Mouse (Mus musculus) monocyte, adult 5-6 weeks (primary cell): ENCODE results near the gene Nln. TPM values are rescaled to one million over a fixed set of nuclear protein-coding genes. Genes with fewer than 3 reads are reported as not detected.

ENCODE experiments used
- ATAC-seq: fragments of 153-309, 156-312 bp; replicated peaks from 2 replicates; pipeline ENCODE4 v1.8.0; 2017; ENCODE audit warnings: mild to moderate bottlenecking; ENCODE audit not compliant: low TSS enrichment, insufficient number of reproducible peaks, severe bottlenecking, poor library complexity, low FRiP score
- total RNA-seq: library from RNA; stranded (forward); fragments of 200-1000, 200-491, 200-594 nt; gene quantifications from 3 replicates; pipeline ENCODE4 v1.2.3, GENCODE M21; 2017

The Nln gene
- total RNA-seq, 1 experiment from 2014 or later: 84.6 TPM

DNA sequence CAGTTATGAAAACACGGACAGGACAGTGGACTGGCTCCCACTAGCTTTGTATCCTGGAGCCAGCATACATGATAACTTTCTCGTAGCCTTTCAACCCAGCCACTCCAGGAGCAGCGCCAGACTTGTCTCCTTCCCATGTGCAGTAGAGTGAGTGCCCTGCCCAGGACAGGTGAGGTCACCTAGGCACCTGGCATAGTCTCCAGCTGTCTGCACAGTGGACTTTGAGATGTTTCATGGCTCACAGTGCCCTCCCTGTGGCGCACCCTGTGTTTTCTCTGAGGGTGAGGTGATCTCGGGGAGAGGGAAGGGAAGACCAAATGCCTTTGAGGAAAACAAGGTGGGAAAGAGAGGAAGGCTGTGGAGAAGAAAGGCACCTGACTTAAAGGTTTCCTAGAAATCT, 80.3 kb downstream of the Nln start:
- no peak for ATAC-seq

DNA sequence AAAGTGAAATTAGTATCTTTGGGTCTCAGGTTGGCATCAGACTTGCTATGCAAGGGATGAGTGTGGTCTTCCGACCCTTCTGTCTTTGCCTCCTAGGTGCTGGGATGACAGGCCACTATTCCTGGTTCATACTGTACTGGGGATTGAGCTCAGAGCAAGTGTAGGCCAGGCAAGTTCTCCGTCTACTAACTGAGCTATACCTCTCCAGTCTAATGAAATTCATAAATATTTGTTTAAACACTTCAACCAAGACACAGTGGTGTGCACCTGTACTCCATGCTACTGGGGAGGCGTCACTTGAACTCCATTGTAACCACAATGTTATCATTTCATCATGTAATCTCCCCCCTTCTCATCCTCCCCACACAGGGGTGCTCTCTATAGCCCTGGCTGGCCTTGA, 82.9 kb downstream of the Nln start:
- no peak for ATAC-seq

DNA sequence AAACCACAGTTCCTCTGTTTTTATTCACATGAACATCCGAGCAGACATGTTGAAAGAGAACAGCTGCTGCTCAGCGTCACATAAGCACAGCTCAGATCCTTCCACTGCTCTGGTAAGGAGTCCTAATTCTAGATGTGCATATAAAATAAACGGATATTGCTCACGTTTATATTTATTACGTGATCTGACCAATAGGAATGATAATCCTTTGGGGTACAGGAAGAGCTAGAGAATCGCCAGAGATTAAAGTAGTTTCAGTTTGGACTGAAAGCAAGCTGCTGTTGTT, 83.8 kb downstream of the Nln start:
- ATAC-seq: no peak

DNA sequence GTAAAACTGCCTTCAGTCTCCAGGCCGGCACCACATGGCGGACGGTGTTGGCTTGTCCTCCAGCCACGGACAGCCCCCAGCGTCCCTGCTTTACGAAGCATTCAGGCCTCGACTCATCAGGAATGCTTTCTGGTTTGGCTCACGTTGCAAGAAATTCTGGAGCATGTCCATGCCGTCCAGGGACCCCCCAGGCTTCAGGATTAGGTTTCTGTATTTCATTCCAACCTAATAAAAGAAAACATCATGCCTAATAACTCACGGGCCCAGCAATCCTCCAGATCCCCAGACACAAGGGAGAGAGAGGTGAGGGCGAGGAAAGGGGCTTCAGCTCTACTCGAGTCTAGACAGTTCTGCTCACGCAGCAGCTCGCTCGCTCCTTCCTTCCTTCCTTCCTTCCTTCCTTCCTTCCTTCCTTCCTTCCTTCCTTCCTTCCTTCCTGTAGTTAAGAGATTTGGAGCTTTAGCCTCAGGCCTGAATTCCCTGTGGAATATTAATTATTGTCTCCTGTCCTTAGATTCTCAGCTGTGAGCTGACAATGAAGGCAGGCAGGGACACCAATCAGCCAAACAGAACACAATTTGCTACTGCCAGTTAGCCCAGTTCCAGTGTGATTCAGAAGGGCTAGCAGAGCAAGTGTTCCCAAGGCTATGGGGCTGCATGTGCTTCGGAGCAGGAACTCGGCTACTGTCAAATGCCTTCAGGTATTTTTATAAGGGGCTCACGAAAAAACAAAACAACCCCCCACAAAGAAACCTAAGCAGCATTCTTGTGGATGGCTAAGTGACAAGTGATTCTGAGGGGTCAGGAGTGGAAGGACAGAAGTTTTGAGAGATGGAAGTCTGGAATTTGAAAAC, 84.3 kb downstream of the Nln start:
- no peak for ATAC-seq

DNA sequence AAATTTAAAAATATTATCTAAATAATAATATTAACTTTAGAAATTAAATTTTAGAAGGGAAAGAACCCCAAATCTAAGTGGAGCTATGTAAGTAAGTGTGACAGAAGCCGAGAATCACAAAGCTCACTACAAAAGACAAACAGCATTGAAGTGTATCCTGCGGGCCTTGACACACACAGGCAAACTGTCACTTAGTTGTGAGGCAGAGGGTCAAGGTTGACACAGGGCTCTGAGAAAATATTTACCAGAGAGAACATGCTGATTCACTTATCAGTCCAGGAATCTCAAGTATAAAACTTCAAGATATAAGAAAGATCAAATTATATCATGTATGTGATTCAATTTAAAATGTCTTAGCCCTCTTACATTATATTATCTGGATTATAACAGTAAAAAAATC, 85.1 kb downstream of the Nln start:
- no peak for ATAC-seq

DNA sequence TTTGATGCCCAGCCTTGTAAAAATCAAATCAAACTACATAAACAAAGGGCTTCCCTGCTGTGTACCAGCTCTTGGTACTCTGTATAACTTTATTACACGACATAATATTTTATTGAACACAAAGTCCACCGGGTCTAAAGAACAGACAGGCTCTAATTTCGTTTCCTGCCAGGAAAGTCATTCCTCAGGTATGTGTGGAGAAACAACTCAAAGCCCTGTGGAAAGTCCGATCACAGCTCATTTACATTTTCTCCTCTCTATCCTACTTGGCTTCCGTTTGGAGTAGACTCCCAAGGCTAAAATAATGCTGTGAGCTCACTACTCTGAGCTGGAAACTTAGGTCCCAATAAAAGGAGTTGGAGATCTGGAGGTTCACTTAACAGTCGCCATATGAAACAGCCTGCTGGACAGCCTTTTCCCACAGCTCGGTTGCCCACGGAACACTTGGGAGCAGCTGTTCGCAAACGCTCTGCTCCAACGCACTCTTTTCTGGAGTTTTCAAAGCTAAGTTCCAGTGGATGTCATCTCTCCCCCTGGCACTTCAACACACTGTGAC, 86.0 kb downstream of the Nln start:
- no peak for ATAC-seq

DNA sequence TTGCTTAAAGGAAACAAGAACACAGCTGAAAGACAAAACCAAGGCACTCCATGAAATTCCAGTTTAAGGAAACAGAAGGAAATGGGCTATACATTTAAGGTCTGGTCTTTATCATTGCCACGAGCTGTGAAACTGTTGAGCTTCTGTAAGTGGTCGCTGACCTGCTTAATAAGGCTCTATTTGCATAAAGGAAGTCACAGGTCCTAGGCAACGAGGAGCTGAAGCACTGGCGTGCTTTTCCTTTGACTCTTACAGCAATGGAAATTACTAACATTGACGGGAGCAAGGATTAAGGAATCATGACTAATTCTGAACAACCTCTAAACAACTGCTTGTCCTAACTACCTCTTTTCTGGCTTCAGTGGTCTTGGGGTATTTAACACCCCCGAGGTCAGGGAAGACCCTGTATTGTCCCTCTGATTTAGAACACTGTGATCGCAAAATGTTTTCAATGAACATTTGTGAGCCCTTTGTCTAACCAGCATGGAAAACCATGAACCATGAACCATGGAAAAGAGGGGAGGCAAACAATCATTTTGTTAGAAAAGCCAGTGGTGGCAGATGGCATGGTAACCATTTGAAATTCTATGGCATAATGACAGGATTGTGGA, 90.8 kb downstream of the Nln start:
- no peak for ATAC-seq

DNA sequence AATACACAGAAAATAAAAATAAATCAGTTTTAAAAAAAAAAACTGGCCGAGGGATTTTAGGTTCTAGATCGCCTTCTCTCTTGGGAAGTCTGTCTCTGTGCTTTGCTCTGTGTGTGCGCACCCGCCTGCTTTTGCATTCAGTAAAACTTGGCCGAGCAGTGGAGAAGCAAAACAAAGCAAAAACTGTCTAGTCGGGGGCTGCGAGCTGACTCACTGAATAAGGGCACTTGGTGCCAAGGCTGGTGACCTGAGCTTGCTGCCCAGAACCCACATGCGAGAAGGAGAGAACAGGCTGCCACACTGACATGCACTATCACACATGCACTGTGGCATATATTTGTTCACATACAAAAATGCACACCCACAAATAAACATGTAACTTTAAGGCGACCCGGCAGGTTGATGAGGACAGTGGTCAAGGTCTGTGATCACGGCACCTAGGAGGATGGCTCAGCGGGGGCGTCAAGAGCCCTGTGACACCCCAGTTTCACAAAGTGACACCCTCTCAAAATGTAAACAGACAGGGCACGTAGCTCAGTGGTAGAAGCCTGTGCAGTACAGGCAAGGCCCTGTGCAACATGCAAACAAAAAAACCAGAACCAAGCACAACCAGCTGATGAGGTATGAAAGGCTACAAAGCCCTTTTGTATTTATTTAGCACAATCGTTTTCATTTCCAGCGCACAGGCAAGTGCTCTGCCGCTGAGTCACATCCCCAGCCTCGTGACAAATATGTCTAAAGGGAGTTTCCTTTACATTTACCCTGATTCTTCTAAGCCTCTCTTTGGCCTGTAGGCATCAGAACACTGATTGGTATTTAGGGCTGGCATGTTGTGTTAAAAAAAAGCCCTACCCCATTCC, 93.9 kb downstream of the Nln start:
- ATAC-seq: no peak

DNA sequence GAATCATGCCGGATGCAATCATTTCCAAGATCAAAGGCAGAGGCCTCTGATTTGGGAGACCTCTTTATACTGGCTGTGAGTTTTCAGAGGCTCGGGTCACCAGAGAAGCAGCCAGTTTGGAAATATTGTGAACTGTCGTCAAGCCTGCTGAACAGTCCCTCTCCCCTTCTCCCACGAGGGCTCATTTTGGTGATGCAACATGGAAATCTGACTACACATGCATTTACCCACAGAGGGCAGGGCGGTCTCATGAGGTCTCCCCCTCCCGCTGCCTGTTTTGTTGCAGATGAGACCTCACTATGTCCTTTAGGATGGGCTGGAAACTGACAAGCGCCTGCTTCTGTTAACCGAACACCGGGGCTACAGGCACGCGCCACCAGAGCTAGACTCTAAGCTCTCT, 95.4 kb downstream of the Nln start:
- ATAC-seq: no peak

DNA sequence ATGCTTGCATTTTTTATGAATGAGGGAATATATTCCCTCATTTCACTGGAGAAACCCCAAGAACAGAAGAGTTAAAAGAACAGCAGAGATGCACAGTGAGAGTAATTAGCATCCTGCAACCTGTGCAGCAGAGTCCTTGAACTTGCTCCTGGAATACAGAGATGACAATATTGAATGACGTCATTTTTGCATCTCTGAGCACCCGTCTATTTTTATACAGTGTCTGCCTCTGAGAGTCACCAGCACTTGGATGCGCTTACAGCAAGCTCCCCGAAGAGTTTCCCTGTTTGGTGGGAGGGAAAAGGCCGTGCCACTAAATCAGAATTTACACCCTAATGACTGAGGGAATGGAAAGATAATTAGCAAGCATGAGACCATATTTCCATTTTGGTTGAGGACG, 96.0 kb downstream of the Nln start:
- ATAC-seq: no peak

DNA sequence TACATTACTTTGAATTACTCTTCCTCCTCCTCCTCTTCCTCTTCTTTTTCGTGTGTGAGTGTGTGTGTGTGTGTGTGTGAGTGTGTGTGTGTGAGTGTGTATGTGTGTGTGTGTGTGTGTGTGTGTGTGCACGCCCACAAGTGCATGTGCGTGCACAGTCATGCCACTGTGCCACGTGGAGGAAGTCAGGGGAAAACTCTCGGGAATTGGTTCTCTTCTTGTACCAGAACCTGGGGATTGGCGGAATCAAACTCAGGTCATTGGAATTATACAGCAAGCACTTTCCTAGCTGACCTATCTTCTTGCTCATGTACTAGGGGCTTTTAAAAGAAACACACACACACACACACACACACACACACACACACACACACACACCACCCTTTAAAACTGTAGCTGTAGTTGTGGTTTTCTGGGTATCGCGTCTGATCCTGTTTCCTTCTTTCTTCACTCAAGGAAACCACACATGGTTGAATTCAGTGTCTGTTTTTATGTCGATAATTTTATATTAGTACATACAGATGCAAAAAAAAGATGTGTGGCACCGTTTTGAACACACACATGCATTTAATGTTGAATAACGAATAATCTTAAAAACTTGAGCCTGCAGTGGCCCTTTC, 97.1 kb downstream of the Nln start:
- no peak for ATAC-seq

DNA sequence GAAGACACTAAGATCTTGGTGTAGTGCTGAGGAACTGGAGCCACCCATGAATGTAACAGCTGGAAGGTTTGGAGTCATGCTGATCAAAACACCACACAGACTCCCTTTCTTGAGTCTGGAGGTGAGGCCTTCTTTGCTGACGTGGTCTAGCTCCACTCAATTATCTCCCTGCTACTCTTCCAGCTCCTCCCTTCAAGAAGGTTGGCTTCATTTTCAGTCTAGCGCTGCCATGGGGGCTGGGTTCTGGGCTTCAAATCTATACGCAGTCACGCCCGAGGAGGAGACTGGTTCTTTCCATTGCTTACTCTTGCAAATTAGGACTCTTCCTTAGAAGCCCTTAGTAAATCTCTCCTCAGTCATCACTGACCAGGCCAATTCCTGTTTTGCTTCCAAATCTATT, 98.1 kb downstream of the Nln start:
- no peak for ATAC-seq

DNA sequence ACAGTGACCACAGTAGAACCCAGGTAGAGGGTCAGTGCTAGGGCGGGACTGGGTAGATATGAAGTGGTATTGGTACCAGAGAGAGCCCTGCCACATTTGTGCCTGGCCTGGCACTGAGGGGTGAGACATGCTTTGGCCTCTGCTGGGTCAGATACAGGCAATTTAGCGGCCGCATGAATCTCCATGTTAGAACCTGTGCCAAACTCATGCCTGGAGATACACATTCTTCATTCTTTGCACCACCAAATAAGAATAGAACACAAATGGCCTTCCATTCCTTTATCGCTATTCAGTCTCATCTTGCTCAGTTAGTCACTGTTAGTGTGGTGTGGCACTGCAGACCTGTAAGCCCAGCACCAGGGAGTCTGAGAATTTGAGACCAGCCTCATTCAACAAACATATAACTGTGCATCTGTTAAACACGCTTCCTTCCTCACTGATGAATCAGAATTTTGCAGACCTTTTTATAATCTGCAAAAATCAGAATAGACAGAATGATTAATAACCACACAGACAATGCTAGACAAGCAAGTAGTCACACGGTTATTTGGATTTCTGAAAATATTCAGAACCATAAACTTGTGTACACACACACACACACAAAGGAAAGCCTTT, 104.1 kb downstream of the Nln start:
- ATAC-seq: no peak

DNA sequence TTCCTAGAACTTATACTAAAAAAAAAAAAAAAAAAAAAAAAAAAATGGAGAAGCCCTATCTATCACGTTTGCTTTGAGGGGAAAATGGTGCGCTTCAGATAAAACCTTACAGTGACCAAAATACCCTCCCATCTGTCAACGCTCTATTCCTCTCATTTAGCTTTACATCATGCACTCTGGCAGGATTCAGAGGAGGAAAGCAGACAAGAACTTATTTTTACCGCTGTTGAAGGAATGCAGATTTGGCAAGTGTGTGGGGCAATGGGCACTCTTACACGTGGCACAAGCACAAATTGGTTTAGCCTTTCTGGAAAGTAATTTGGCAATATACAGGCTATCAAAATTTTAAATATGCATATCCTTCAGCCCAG, 115.3 kb downstream of the Nln start:
- no peak for ATAC-seq

DNA sequence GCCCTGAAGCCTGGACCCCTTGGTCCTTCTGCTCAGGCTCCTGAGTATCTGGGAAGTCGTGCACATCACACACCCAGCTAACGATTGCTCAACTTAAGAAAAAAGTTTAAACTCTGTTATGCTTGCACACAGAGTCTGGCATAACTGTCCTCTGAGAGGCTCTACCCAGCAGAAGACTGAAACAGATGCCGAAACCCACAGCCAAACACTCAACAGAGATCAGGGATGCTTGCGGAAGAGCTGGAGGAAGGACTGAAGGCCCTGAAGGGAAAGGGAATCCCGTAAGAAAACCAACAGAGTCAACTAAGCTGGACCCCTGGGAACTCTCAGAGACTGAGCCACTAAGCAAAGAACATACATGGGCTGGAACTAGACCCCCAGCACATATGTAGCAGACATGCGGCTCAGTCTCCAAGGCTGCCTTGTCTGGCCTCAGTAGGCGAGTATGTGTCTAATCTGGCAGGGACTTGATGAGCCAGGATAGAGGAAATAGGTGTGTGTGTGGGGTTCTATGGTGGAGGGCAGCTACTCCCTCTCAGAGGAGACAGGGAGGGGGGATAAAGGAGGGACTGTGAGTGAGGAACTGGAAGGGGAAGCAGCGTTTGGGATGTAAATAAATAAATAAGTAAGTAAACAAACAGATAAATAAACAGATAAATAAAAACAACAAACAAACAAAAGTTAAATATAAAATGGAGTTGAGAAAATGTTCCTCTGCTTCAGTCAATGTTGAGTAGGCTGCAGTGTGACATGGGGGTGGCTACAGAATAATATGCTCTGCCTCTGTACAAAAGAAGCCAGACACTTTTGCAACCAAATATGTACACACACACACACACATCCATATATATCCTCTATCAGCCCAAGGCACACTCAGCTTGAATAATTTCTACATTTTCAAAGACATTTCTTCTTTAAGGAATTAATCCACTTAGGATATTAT, 116.0 kb downstream of the Nln start:
- no peak for ATAC-seq

DNA sequence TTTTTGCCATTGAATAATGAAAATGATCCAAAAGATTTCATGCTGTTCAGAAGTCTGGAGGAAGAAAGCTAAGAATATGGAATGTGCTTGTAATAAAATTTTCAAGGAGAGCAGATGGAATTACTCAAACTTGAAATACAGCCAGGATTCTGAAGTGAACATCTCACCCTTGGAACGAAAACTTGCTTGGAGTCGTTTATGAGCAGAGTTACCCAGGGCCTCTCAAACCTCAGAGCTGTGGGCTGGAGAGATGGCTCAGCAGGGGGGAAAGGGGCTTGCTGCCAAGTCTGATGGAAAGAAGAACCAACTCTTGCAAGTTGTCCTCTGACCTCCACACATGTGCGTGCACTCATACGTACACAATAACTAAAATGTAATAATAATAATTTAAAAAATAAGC, 122.8 kb downstream of the Nln start:
- no peak for ATAC-seq

DNA sequence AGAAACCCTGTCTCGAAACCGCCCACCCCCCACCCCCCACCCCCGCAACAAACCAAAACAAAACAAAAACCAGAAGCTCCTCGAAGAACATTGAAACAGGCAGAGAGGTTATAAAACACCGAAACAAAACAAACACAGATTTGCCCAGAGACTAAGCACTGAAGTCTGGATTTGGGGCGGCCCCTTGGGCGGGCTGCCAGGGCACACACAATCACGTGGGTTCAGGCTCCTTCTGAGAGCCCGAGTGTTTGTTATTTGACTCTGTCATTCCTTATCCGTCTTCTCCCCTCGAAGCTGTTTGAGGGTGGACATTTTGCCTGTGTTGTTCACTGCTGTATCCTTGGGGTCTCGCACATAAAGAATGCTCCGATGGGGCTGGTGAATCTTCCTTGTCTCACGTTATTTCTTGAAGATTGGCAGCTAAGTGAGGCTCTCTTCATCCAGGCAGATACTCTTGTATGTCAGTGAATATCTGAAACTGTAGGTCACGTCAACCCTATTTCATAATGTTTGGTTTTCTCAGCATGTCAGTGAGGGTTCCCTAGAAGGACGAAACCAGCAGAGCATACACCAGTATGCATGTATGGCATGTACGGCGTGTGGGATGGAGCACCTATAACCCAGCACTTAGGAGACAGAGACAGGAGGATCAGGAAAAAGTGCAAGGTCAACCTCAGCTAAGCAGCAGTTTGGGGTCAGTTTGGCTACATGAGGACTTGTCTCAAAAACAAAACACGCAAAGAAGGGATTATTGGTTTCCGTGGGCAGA, 123.7 kb downstream of the Nln start:
- no peak for ATAC-seq
